11 mouse cellular contexts compared by ENCODE assay signal in the genomic region with DNA sequence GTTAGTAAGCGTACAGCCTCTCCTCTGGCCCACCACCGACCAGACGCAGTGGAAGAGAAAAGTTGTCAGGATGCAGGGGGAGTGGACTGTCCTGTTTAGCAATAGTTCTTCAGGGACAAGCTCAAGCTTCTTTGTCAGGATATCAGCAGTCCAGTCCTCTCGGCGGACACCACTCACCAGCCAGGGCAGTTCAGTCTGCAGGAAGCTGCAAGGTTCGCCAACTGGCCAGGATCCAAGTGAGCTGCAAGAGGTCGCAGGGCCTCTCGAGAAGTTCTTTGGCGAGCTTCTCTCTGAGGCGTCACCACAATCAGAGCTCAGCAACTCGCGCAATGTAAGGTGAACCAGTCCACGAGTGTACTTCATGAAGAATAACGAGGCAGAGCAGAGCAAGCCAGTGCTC. TPM values are rescaled to one million over a fixed set of nuclear protein-coding genes. Genes with fewer than 3 reads are reported as not detected.
A peak's percentile ranks its signal among the peaks of the same experiment; 100 is the strongest.
DNase-seq lines count a peak whose midpoint lies in the region; ATAC-seq and TF ChIP-seq lines count a peak whose summit lies in the region.
"Had no signal": no experiment of that assay in that cellular context is flagged by ENCODE, and none has a peak within 500 bp of the region (broad histone marks: within the 10 kb centered on the region; RNA-seq: fewer than 3 reads in every experiment).

No protein-coding gene starts in this region.

- DNase-seq in ovary, adult 18-20 months (ENCODE audit: low spot score) = peak; percentile 41
- no peak for DNase-seq in ovary, postnatal 10 days (ENCODE audit: low spot score)
- peak; percentile 40 for DNase-seq in gastrocnemius, postnatal 25 days
- peak; percentile 64 for DNase-seq in kidney, postnatal 0 days (ENCODE audit: low spot score)
- no peak for DNase-seq in layer of hippocampus, adult 11-12 months (ENCODE audit: low spot score)
- no peak for DNase-seq in urinary bladder, adult 2 months (ENCODE audit: low spot score)
- DNase-seq: thymus, postnatal 4 days had no signal

- no peaks in the 10 kb centered on the region for H3K9me3 ChIP-seq in kidney, postnatal 0 days (replicated peaks; ENCODE audit: low read length)
- H3K9me3 ChIP-seq in stomach, embryonic 16.5 days (replicated peaks; ENCODE audit: control insufficient read depth, low read length) = no peaks in the 10 kb centered on the region
- H3K9me3 ChIP-seq: embryonic facial prominence, embryonic 12.5 days; neural tube, embryonic 13.5 days had no signal

- no peaks in the 10 kb centered on the region for H3K27me3 ChIP-seq in kidney, postnatal 0 days (ENCODE audit: insufficient read depth, low read length)
- no peaks in the 10 kb centered on the region for H3K27me3 ChIP-seq in stomach, embryonic 16.5 days (ENCODE audit: control insufficient read depth, insufficient read depth, low read length)
- H3K27me3 ChIP-seq: embryonic facial prominence, embryonic 12.5 days; neural tube, embryonic 13.5 days had no signal

- H3K4me2 ChIP-seq in kidney, postnatal 0 days (ENCODE audit: low read length) = no peak overlapping the region
- H3K4me2 ChIP-seq in stomach, embryonic 16.5 days (ENCODE audit: low read depth, low read length) = no peak overlapping the region
- H3K4me2 ChIP-seq: embryonic facial prominence, embryonic 12.5 days; neural tube, embryonic 13.5 days had no signal

- no peaks in the 10 kb centered on the region for H3K36me3 ChIP-seq in kidney, postnatal 0 days (ENCODE audit: insufficient read depth, low read length)
- H3K36me3 ChIP-seq in stomach, embryonic 16.5 days (ENCODE audit: control insufficient read depth, insufficient read depth, low read length) = no peaks in the 10 kb centered on the region
- H3K36me3 ChIP-seq: embryonic facial prominence, embryonic 12.5 days; neural tube, embryonic 13.5 days had no signal

- no peak overlapping the region for H3K9ac ChIP-seq in kidney, postnatal 0 days (ENCODE audit: low read depth, low read length)
- no peak overlapping the region for H3K9ac ChIP-seq in stomach, embryonic 16.5 days (ENCODE audit: low read length)
- H3K9ac ChIP-seq: embryonic facial prominence, embryonic 12.5 days; neural tube, embryonic 13.5 days had no signal

- TF ChIP-seq CTCF in kidney, postnatal 0 days (IDR thresholded peaks at IDR 0.05; ENCODE audit: low read depth) = no peak

- peak overlapping the region; percentile 57; the same call in 1 of the 2 replicates for H3K27ac ChIP-seq in kidney, postnatal 0 days
- peak overlapping the region; percentile 42 for H3K27ac ChIP-seq in stomach, embryonic 16.5 days (ENCODE audit: low read length)
- H3K27ac ChIP-seq: embryonic facial prominence, embryonic 12.5 days; neural tube, embryonic 13.5 days had no signal

- WGBS in kidney, postnatal 0 days = 51% methylated on average over 14 of the region's 14 CpGs
- WGBS in stomach, embryonic 16.5 days = 63% methylated on average over 14 of the region's 14 CpGs

- no peaks in the 10 kb centered on the region for H3K4me1 ChIP-seq in kidney, postnatal 0 days (replicated peaks; ENCODE audit: insufficient read depth, low read length)
- no peaks in the 10 kb centered on the region for H3K4me1 ChIP-seq in stomach, embryonic 16.5 days (ENCODE audit: control insufficient read depth, insufficient read depth, low read length)
- H3K4me1 ChIP-seq: neural tube, embryonic 13.5 days had no signal

- H3K4me3 ChIP-seq in kidney, postnatal 0 days (replicated peaks; ENCODE audit: low read depth, low read length) = no peak overlapping the region
- H3K4me3 ChIP-seq in stomach, embryonic 16.5 days (replicated peaks; ENCODE audit: low read length) = no peak overlapping the region
- H3K4me3 ChIP-seq: embryonic facial prominence, embryonic 12.5 days; neural tube, embryonic 13.5 days had no signal

- no peak for ATAC-seq in kidney, postnatal 0 days (replicated peaks; ENCODE audit: low FRiP score, low read depth)
- no peak for ATAC-seq in stomach, embryonic 16.5 days (ENCODE audit: insufficient read depth, low FRiP score)
- ATAC-seq in CD4-positive, CD25-positive, alpha-beta regulatory T cell, adult 4 months = no peak

RNA-seq across cellular contexts. Expression of gene Zbtb9, which starts 21.4 kb away (rescaled TPM):
- total RNA-seq in gastrocnemius, postnatal 25 days (2021) = under 1 TPM; 0.43 to 0.92 TPM
- 11.1 and 12.1 TPM in 2 replicates for polyA plus RNA-seq in kidney, postnatal 0 days (2015; fragmentation: Nextera tagmentation; extraction: Ambion mirVana)
- polyA plus RNA-seq in stomach, embryonic 16.5 days (2015; fragmentation: Nextera tagmentation; extraction: Ambion mirVana) = 14.1 and 14.8 TPM in 2 replicates
- 10 to 100 TPM; 11.5 to 15.6 TPM for polyA plus RNA-seq in CD4-positive, CD25-positive, alpha-beta regulatory T cell, adult 4 months (2017; shearing (Covaris generic))
- 8.4 and 9.4 TPM in 2 replicates for polyA plus RNA-seq in urinary bladder, adult 2 months (2012; rRNA removed)

RNA-seq across cellular contexts. Expression of gene Bak1, which starts 34.4 kb away (rescaled TPM):
- 10 to 100 TPM; 16.9 to 21.0 TPM for total RNA-seq in gastrocnemius, postnatal 25 days (2021)
- polyA plus RNA-seq in kidney, postnatal 0 days (2015; fragmentation: Nextera tagmentation; extraction: Ambion mirVana) = 6.3 and 6.7 TPM in 2 replicates
- 6.7 and 7.0 TPM in 2 replicates for polyA plus RNA-seq in stomach, embryonic 16.5 days (2015; fragmentation: Nextera tagmentation; extraction: Ambion mirVana)
- 1 to 10 TPM; 3.2 to 4.8 TPM for polyA plus RNA-seq in CD4-positive, CD25-positive, alpha-beta regulatory T cell, adult 4 months (2017; shearing (Covaris generic))
- 34.8 and 36.8 TPM in 2 replicates for polyA plus RNA-seq in urinary bladder, adult 2 months (2012; rRNA removed)

RNA-seq across cellular contexts. Expression of gene Syngap1, which starts 53.4 kb away (rescaled TPM):
- total RNA-seq in gastrocnemius, postnatal 25 days (2021) = 1 to 10 TPM; 2.7 to 4.7 TPM
- 0.78 and 0.99 TPM in 2 replicates for polyA plus RNA-seq in kidney, postnatal 0 days (2015; fragmentation: Nextera tagmentation; extraction: Ambion mirVana)
- 1.3 and 1.6 TPM in 2 replicates for polyA plus RNA-seq in stomach, embryonic 16.5 days (2015; fragmentation: Nextera tagmentation; extraction: Ambion mirVana)
- not detected for polyA plus RNA-seq in CD4-positive, CD25-positive, alpha-beta regulatory T cell, adult 4 months (2017; shearing (Covaris generic))
- 22.1 and 32.4 TPM in 2 replicates for polyA plus RNA-seq in urinary bladder, adult 2 months (2012; rRNA removed)

RNA-seq across cellular contexts. Expression of gene Cuta, which starts 55.0 kb away (rescaled TPM):
- 10 to 100 TPM; 83.7 to 87.0 TPM for total RNA-seq in gastrocnemius, postnatal 25 days (2021)
- polyA plus RNA-seq in kidney, postnatal 0 days (2015; fragmentation: Nextera tagmentation; extraction: Ambion mirVana) = 226 and 227 TPM in 2 replicates
- 173 and 178 TPM in 2 replicates for polyA plus RNA-seq in stomach, embryonic 16.5 days (2015; fragmentation: Nextera tagmentation; extraction: Ambion mirVana)
- polyA plus RNA-seq in CD4-positive, CD25-positive, alpha-beta regulatory T cell, adult 4 months (2017; shearing (Covaris generic)) = 100 to 1,000 TPM; 153 to 166 TPM
- polyA plus RNA-seq in urinary bladder, adult 2 months (2012; rRNA removed) = 122 and 145 TPM in 2 replicates

Comparison
In these comparisons a context has a peak if more than half of its experiments do, and no peak if none do; other contexts are left out.
1. DNase-seq: peak in ovary, adult 18-20 months (single experiment), gastrocnemius, postnatal 25 days (single experiment) and kidney, postnatal 0 days (single experiment); none in ovary, postnatal 10 days (single experiment), layer of hippocampus, adult 11-12 months (single experiment) and urinary bladder, adult 2 months (single experiment).